9 mouse cellular contexts compared by ENCODE assay signal in the genomic region with DNA sequence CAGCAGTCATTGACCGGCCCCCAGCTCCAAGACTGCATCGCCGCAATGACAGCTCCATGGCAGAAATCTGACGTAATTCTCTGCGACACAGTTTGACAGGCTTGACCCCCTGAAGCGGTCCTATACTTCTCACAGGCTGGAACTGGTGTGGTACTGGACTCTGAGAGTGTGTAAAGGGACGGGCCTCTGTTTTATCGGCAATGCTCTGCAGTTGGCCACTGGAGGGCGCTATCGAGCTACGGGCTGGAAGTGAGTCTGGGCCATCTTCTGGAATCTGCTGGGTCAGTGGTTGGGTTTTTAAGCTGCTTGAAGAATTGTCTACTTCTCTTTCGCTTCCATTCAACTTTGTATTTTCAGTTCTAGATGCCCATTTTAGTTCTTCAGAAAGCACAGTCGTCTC. TPM values are rescaled to one million over a fixed set of nuclear protein-coding genes. Genes with fewer than 3 reads are reported as not detected.
DNase-seq lines count a peak whose midpoint lies in the region; ATAC-seq and TF ChIP-seq lines count a peak whose summit lies in the region.
"Had no signal": no experiment of that assay in that cellular context is flagged by ENCODE, and none has a peak within 500 bp of the region (broad histone marks: within the 10 kb centered on the region; RNA-seq: fewer than 3 reads in every experiment).

No protein-coding gene starts in this region.

- no peaks in the 10 kb centered on the region for H3K9me3 ChIP-seq in E14TG2a.4 (ENCODE audit: low read length)
- H3K9me3 ChIP-seq in embryonic facial prominence, embryonic 12.5 days, result no peaks in the 10 kb centered on the region
- no peaks in the 10 kb centered on the region for H3K9me3 ChIP-seq in heart, embryonic 12.5 days (replicated peaks)

- no peaks in the 10 kb centered on the region for H3K36me3 ChIP-seq in E14TG2a.4 (ENCODE audit: insufficient read depth, low read length)
- H3K36me3 ChIP-seq in embryonic facial prominence, embryonic 12.5 days, result no peaks in the 10 kb centered on the region
- no peaks in the 10 kb centered on the region for H3K36me3 ChIP-seq in heart, embryonic 12.5 days

- H3K9ac ChIP-seq in embryonic facial prominence, embryonic 12.5 days, result no peak overlapping the region
- no peak overlapping the region for H3K9ac ChIP-seq in heart, embryonic 12.5 days

- no peak for TF ChIP-seq POLR2A in lung, adult 2 months (IDR thresholded peaks at IDR 0.05; ENCODE audit: borderline replicate concordance, extremely low read depth, low read depth, low read length)

- H3K27me3 ChIP-seq in E14TG2a.4 (ENCODE audit: insufficient read depth, low read length), result no peaks in the 10 kb centered on the region
- H3K27me3 ChIP-seq in embryonic facial prominence, embryonic 12.5 days, result no peaks in the 10 kb centered on the region
- H3K27me3 ChIP-seq in heart, embryonic 12.5 days (replicated peaks), result peaks cover 6% of the 10 kb centered on the region

- peaks cover 9% of the 10 kb centered on the region for H3K4me1 ChIP-seq in E14TG2a.4 (replicated peaks; ENCODE audit: low read depth, low read length)
- peaks cover 2% of the 10 kb centered on the region for H3K4me1 ChIP-seq in embryonic facial prominence, embryonic 12.5 days
- peaks cover 16% of the 10 kb centered on the region for H3K4me1 ChIP-seq in heart, embryonic 12.5 days (replicated peaks)
- no peaks in the 10 kb centered on the region for H3K4me1 ChIP-seq in lung, adult 2 months (ENCODE audit: control insufficient read depth, insufficient read depth, low read length)

- no peak overlapping the region for H3K27ac ChIP-seq in embryonic facial prominence, embryonic 12.5 days
- no peak overlapping the region for H3K27ac ChIP-seq in heart, embryonic 12.5 days (ENCODE audit: poor library complexity, severe bottlenecking)
- H3K27ac ChIP-seq: macrophage had no signal

- H3K4me3 ChIP-seq in E14TG2a.4 (replicated peaks; ENCODE audit: low read length), result no peak overlapping the region
- H3K4me3 ChIP-seq in embryonic facial prominence, embryonic 12.5 days, result no peak overlapping the region
- H3K4me3 ChIP-seq in heart, embryonic 12.5 days, result no peak overlapping the region
- H3K4me3 ChIP-seq in lung, adult 2 months (replicated peaks; ENCODE audit: extremely low read depth, low read depth, low read length), result no peak overlapping the region

- peak; percentile 75 to 80 for DNase-seq in adrenal gland, postnatal 4 days (ENCODE audit: low spot score in 2 of 2)
- peak; percentile 76 to 94 for DNase-seq in kidney, postnatal 36 days
- DNase-seq in lung, adult 2 months, result peak; percentile 83
- DNase-seq in retina, postnatal 7 days (ENCODE audit: low read depth, low spot score), result peak; percentile 73
- peak; percentile 65 to 73 for DNase-seq in thymus, postnatal 36 days

- H3K4me2 ChIP-seq in embryonic facial prominence, embryonic 12.5 days (replicated peaks), result no peak overlapping the region
- H3K4me2 ChIP-seq in heart, embryonic 12.5 days, result no peak overlapping the region

- TF ChIP-seq CTCF in E14TG2a.4 (conservative IDR thresholded peaks at IDR 0.05; ENCODE audit: low read length), result peak; percentile 98
- TF ChIP-seq CTCF in lung, adult 2 months (IDR thresholded peaks at IDR 0.05; ENCODE audit: insufficient read depth, low read length), result peak; percentile 97

- ATAC-seq in embryonic facial prominence, embryonic 12.5 days (ENCODE audit: insufficient number of reproducible peaks, insufficient read depth, low FRiP score, low TSS enrichment), result 0 out of 2 replicates have a peak, but pooled peaks have one; percentile 56
- peak; percentile 59; the same call in 1 of the 2 replicates for ATAC-seq in heart, embryonic 12.5 days (ENCODE audit: insufficient number of reproducible peaks, low FRiP score)

- 12% methylated on average over 13 of the region's 13 CpGs for WGBS in embryonic facial prominence, embryonic 12.5 days
- 12% methylated on average over 13 of the region's 13 CpGs for WGBS in heart, embryonic 12.5 days
- whole genome bisulfite sequencing in lung, adult 2 months, result 15% methylated on average over 13 of the region's 13 CpGs

RNA-seq across cellular contexts. Expression of a gene that starts 12.3 kb away (rescaled TPM):
- total RNA-seq in adrenal gland, postnatal 4 days (2021), result 10 to 100 TPM; 47.2 to 49.7 TPM
- polyA plus RNA-seq in embryonic facial prominence, embryonic 12.5 days (2016; fragmentation: Nextera tagmentation; extraction: Ambion mirVana), result 32.4 and 33.3 TPM in 2 replicates
- polyA plus RNA-seq in heart, embryonic 12.5 days (2016; fragmentation: Nextera tagmentation; extraction: Ambion mirVana), result 24.7 and 25.4 TPM in 2 replicates
- 6.0 and 8.6 TPM in 2 replicates for polyA plus RNA-seq in lung, adult 2 months (2012; rRNA removed)
